Mouse (Mus musculus) C2C12 (cell line): ENCODE results near the gene Agpat2. TPM values are rescaled to one million over a fixed set of nuclear protein-coding genes. Genes with fewer than 3 reads are reported as not detected.
A peak's percentile ranks its signal among the peaks of the same experiment; 100 is the strongest.

Source experiments
- H3K27me3 ChIP-seq: one replicate; pipeline ENCODE4 v1.6.1; 2011; ENCODE audit not compliant: control insufficient read depth, insufficient read depth, insufficient read length
- H3K36me3 ChIP-seq: one replicate; pipeline ENCODE4 v1.6.1; 2011; ENCODE audit not compliant: control insufficient read depth, insufficient read depth
- H3K4me3 ChIP-seq: one replicate; pipeline ENCODE4 v1.5.1; 2011; ENCODE audit warnings: mild to moderate bottlenecking, control low read depth; ENCODE audit not compliant: poor library complexity, insufficient read depth, severe bottlenecking
- H3K79me2 ChIP-seq: one replicate; pipeline ENCODE4 v1.6.1; 2011; ENCODE audit not compliant: control insufficient read depth, insufficient read depth
- H3K79me3 ChIP-seq: one replicate; pipeline ENCODE4 v1.6.1; 2011; ENCODE audit warnings: low read depth, control low read depth
- H3ac ChIP-seq: one replicate; pipeline ENCODE3; 2011; ENCODE audit warnings: low read depth; ENCODE audit not compliant: control insufficient read depth, insufficient read length
- CEBPB ChIP-seq: IDR thresholded peaks from one replicate; pipeline ENCODE4 v1.6.1; 2011; ENCODE audit warnings: low read depth, mild to moderate bottlenecking, control low read depth, moderate library complexity
- CTCF ChIP-seq: IDR thresholded peaks from one replicate; pipeline ENCODE4 v1.5.1; 2011; ENCODE audit not compliant: control insufficient read depth, insufficient read depth, insufficient read length
- FOSL1 ChIP-seq: IDR thresholded peaks from one replicate; pipeline ENCODE4 v1.8.0; 2011; ENCODE audit warnings: mild to moderate bottlenecking, low read length; ENCODE audit not compliant: poor library complexity, insufficient read depth, severe bottlenecking
- MAX ChIP-seq: IDR thresholded peaks from one replicate; pipeline ENCODE4 v1.6.1; 2011; ENCODE audit warnings: mild to moderate bottlenecking, control low read depth
- MYOD1 ChIP-seq: IDR thresholded peaks from one replicate; pipeline ENCODE4 v1.6.1; 2011; ENCODE audit warnings: low read depth; ENCODE audit not compliant: control insufficient read depth, insufficient read length
- MYOG ChIP-seq: IDR thresholded peaks from one replicate; pipeline ENCODE4 v1.6.1; 2011; ENCODE audit not compliant: control insufficient read depth, insufficient read length; ENCODE audit errors: extremely low read depth
- USF1 ChIP-seq: IDR thresholded peaks from one replicate; pipeline ENCODE4 v1.6.1; 2011; ENCODE audit warnings: low read depth, mild to moderate bottlenecking, control low read depth, moderate library complexity
- long read RNA-seq, 2 experiments: library from polyadenylated mRNA; unstranded; transcript quantifications; one replicate each; pipeline ENCODE4 v2.0.0; 2019 to 2020
- polyA plus RNA-seq: library from polyadenylated mRNA; unstranded; fragments of >200 nt; fragmentation: generic; extraction: Trizol; gene quantifications from one replicate; pipeline ENCODE4 v1.2.1, GENCODE M21; 2012; ENCODE audit warnings: missing spikeins

The Agpat2 gene
- polyA plus RNA-seq, result 37.9 TPM
- long read RNA-seq, experiment 1, transcript Agpat2-201 (6 exons, 1,489 nt), result major isoform, 28 of 34 reads
- long read RNA-seq, experiment 1, partial matches to known transcripts, result 2 of 34 reads
- long read RNA-seq, experiment 1, other reads (novel, unspliced or antisense), result 1 of 34 reads
- long read RNA-seq, experiment 2, transcript Agpat2-202 (6 exons, 1,273 nt), result minor isoform, 8 of 93 reads
- long read RNA-seq, experiment 2, transcript Agpat2-201 (6 exons, 1,489 nt), result major isoform, 81 of 93 reads
- long read RNA-seq, experiment 2, partial matches to known transcripts, result 0 of 93 reads
- long read RNA-seq, experiment 2, other reads (novel, unspliced or antisense), result 4 of 93 reads

- Histone ChIP-seq H3K36me3 (no peaks in the 10 kb centered on the region), H3K79me2 (peaks cover 19% of the 10 kb centered on the region), H3K79me3 (no peaks in the 10 kb centered on the region), H3ac (peak within 1 kb of the TSS; percentile 88), H3K27me3 (no peaks in the 10 kb centered on the region), H3K4me3 (peak within 1 kb of the TSS; percentile 61)
- TF ChIP-seq MYOD1 (no peak), USF1 (no peak), CEBPB (no peak), CTCF (peak; percentile 48), FOSL1 (no peak), MAX (peak; percentile 18), MYOG (no peak)
Observed at GRCm38 (mm10) chr2:26603720-26604671, at the start of gene Agpat2. Gene Agpat2, minus strand, starts transcription at chr2:26604417.

DNA sequence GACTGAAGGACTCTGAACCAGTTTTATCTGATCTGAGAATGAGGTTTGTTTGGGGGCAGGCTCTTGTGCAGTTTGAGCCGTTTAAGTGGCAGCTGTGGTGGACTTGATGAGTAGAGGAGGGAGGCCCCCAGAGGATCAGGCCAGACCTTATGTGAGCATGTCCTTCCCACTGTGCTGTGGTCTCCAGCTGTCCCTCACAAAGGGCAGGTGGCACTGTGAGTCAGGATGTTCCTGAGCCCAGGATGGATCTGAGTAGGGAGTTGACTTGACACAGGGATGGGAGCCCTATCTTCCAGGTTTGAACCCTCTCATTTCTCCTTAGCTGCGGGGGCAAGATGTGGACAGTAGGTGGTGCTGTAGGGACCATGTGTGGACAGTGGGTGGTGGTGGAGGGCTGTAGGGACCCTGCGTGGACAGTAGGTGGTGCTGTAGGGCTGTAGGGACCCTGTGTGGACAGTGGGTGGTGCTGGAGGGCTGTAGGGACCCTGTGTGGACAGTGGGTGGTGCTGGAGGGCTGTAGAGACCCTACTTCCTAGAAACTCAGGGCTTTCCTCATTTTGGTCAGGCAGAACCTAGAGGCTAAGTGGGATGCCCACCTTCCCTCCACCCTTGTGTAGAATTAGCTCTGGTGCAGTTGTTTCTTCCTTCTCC lies 42.6 kb upstream of the Agpat2 start:
- H3K36me3 ChIP-seq, result no peaks in the 10 kb centered on the region
- H3K79me2 ChIP-seq, result no peaks in the 10 kb centered on the region
- H3K4me3 ChIP-seq, result no peak overlapping the region
- H3K27me3 ChIP-seq, result no peaks in the 10 kb centered on the region
- H3ac ChIP-seq, result no peak overlapping the region
- H3K79me3 ChIP-seq, result no peaks in the 10 kb centered on the region
- peak; percentile 100 for TF ChIP-seq CTCF
- TF ChIP-seq MYOG, result no peak
- TF ChIP-seq MAX, result peak; percentile 62

- H3K79me2 ChIP-seq, result peaks cover 11% of the 10 kb centered on the region
- H3K36me3 ChIP-seq, result peaks cover 4% of the 10 kb centered on the region
- no peaks in the 10 kb centered on the region for H3K27me3 ChIP-seq
- no peak for TF ChIP-seq MYOG
- no peak for TF ChIP-seq CTCF
- TF ChIP-seq USF1, result no peak
- TF ChIP-seq MAX, result no peak
- TF ChIP-seq CEBPB, result no peak
- TF ChIP-seq FOSL1, result no peak
- TF ChIP-seq MYOD1, result no peak
- no peak overlapping the region for H3ac ChIP-seq
- no peak overlapping the region for H3K4me3 ChIP-seq
- H3K79me3 ChIP-seq, result peaks cover 9% of the 10 kb centered on the region
Observed at GRCm38 (mm10) chr2:26643942-26644341, 39.7 kb upstream of the Agpat2 start.

- H3K27me3 ChIP-seq, result no peaks in the 10 kb centered on the region
- H3K79me3 ChIP-seq, result peaks cover 27% of the 10 kb centered on the region
- peaks cover 32% of the 10 kb centered on the region for H3K36me3 ChIP-seq
- no peak overlapping the region for H3ac ChIP-seq
- H3K4me3 ChIP-seq, result no peak overlapping the region
- H3K79me2 ChIP-seq, result peaks cover 39% of the 10 kb centered on the region
- no peak for TF ChIP-seq CTCF
- no peak for TF ChIP-seq CEBPB
- TF ChIP-seq MYOG, result no peak
- TF ChIP-seq FOSL1, result no peak
- no peak for TF ChIP-seq MAX
- no peak for TF ChIP-seq MYOD1
- no peak for TF ChIP-seq USF1
Observed at GRCm38 (mm10) chr2:26641006-26641647, 36.9 kb upstream of the Agpat2 start.
